Mouse (Mus musculus) spleen, adult 2 months (tissue): ENCODE measurements at regions not wholly inside any gene's neighbourhood (a gene's known extent, or its start where the extent isn't known, plus 50 kb on each side); places are given as distances from the start of the nearest gene placed in this dataset.

ENCODE experiments used
- DNase-seq, 2 experiments: peaks; one replicate each; pipeline versions ENCODE4 v3.0.0 to v3.0.0-alpha.2; 2012 to 2021; ENCODE audit warnings: low spot score in 2 of 2, low read depth in 1 of 2
- H3K27ac ChIP-seq: fragments of 200-500 bp; 2 replicates; pipeline ENCODE4 v1.5.1; 2012; ENCODE audit warnings: low read length, inconsistent platforms; ENCODE audit not compliant: insufficient read depth
- H3K27me3 ChIP-seq: fragments of 200-500 bp; 2 replicates; pipeline ENCODE4 v1.6.1; 2012; ENCODE audit warnings: mild to moderate bottlenecking, moderate library complexity, low read length, inconsistent platforms; ENCODE audit not compliant: control insufficient read depth, insufficient read depth
- H3K36me3 ChIP-seq: fragments of 200-500 bp; 2 replicates; pipeline ENCODE4 v1.6.1; 2012; ENCODE audit warnings: mild to moderate bottlenecking, low read length, inconsistent platforms; ENCODE audit not compliant: control insufficient read depth, insufficient read depth
- H3K4me1 ChIP-seq: fragments of 200-500 bp; 2 replicates; pipeline ENCODE4 v1.6.1; 2011; ENCODE audit warnings: inconsistent platforms; ENCODE audit not compliant: control insufficient read depth, insufficient read depth, insufficient read length
- H3K4me3 ChIP-seq: fragments of 200-500 bp; 2 replicates; pipeline ENCODE4 v1.5.1; 2011; ENCODE audit warnings: mild to moderate bottlenecking, inconsistent platforms; ENCODE audit not compliant: insufficient read depth, insufficient read length; ENCODE audit errors: extremely low read depth
- CTCF ChIP-seq: fragments of 200-500 bp; IDR thresholded peaks from 2 replicates; pipeline ENCODE4 v1.5.1; 2011; ENCODE audit warnings: mild to moderate bottlenecking, inconsistent platforms; ENCODE audit not compliant: insufficient read depth, insufficient read length, insufficient replicate concordance; ENCODE audit errors: extremely low read depth
- POLR2A ChIP-seq: fragments of 200-500 bp; IDR thresholded peaks from 2 replicates; pipeline ENCODE4 v1.6.1; 2011; ENCODE audit warnings: low read depth, low read length, inconsistent platforms
- WGBS: fragments of 180-500 bp; shearing (Covaris S2); methylation state at CpG from one replicate; pipeline ENCODE4 v1.1.7; 2018; 5-methylcytosine and 5-hydroxymethylcytosine counted together

DNA sequence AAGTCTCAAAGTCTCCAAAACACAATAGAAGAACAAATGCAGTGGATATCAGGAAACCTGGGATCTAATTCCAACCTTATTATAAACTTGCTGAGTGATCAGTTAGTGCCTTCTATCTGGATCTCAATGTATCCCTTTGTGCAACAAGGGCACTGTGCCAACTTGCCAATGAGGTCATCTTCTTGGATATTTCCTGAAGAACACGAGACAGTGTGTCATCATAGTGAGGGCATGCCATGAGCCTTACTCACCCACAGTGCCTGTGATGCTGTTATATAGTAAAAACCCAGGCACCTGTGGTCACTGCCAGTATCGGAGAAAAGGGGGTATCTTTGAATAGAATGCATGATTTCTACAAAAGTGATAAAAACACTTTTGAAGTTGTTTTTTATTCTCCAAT, 60.2 kb upstream of the Cd34 start:
- 78% methylated on average over 2 of the region's 2 CpGs for WGBS
- no peaks in the 10 kb centered on the region for H3K4me1 ChIP-seq
- no peaks in the 10 kb centered on the region for H3K27me3 ChIP-seq
- TF ChIP-seq CTCF (no peak), POLR2A (no peak)
- no peak overlapping the region for H3K4me3 ChIP-seq
- no peak for DNase-seq
- H3K36me3 ChIP-seq, result no peaks in the 10 kb centered on the region
- no peak overlapping the region for H3K27ac ChIP-seq

DNA sequence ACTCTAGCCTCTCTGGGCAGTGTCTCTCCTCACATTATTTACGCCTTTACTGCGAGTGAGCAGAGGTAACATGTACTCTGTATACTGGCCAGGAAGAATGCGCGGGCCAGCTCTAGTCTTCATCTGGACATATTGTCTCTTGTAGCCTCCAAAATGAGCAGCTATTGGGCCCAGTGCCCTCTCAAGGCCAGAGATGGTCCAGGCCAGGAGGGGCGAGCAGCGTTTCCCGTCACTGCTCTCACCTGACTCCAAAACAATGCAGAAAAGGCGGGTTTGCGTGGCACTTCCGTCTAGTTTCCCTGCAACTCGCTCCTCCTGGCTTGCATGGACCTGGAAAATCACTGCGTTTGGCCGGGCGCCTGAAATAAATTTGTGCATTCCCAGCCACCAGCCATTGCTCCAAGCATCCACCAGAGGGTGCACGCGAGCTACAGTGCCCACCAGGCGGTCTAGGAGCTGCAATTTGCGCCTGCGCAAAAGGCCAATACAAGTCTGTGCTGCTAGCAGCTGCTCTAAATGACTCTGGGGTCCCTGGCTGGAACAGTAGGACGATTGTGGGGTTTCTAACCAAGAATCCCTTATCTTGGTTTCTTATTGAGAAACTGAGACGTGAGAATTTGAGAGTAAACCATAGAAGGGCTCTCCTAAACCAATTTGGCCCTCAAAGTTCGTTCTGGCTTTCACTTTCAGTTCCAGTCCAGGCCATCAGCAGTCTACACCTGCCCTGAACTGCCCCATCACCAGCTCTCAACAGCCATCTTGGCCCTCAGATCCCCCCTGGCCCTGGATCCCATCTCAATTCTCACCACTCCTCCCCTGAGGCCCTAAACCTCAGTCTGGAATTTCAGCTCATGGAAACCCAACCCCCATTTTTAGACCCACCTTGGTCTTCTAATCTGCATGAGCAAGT, 59.0 kb upstream of the Cd34 start:
- H3K4me3 ChIP-seq, result peak overlapping the region; percentile 17
- H3K27ac ChIP-seq, result no peak overlapping the region; the same call in 1 of the 2 replicates
- DNase-seq, result peak; percentile 82 to 89
- H3K4me1 ChIP-seq, result no peaks in the 10 kb centered on the region
- WGBS, result 16% methylated on average over 22 of the region's 22 CpGs
- TF ChIP-seq CTCF (peak; percentile 99), POLR2A (no peak)
- no peaks in the 10 kb centered on the region for H3K27me3 ChIP-seq
- no peaks in the 10 kb centered on the region for H3K36me3 ChIP-seq

DNA sequence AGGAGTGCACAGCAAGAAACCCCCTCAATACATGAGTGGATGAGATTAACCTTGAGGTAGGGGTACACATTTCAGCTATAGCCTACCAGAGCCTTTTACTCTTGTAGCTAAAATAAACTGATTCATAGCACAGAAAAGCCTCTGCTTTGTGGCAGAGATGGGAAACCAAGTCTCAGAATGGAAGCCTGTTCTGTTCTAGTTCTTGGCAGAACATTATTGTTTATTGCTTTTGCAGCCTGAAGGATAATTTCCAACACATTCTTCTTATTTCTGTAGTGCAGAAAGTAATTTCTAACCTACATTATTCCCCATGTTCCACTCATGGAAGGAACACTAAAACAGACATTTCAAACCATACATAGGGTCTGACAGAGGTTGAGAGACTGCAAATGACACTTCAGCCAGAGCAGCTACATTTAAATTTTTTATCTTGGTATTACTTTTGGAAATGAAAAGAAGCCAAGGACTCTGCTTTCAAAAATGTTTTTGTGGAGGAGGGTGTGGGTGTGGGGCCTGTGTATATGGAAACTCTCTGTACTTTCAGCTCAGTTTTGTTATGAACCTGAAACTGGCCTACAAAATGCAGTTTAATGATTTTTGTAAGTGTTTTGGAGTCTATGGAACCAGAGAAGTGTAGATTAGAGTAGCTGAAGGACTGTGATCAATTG, 56.9 kb upstream of the Cd34 start:
- no peak for TF ChIP-seq CTCF
- TF ChIP-seq POLR2A, result no peak
- DNase-seq, result no peak
- H3K36me3 ChIP-seq, result no peaks in the 10 kb centered on the region
- no peak overlapping the region for H3K4me3 ChIP-seq
- H3K27me3 ChIP-seq, result no peaks in the 10 kb centered on the region
- H3K27ac ChIP-seq, result no peak overlapping the region
- no peaks in the 10 kb centered on the region for H3K4me1 ChIP-seq

DNA sequence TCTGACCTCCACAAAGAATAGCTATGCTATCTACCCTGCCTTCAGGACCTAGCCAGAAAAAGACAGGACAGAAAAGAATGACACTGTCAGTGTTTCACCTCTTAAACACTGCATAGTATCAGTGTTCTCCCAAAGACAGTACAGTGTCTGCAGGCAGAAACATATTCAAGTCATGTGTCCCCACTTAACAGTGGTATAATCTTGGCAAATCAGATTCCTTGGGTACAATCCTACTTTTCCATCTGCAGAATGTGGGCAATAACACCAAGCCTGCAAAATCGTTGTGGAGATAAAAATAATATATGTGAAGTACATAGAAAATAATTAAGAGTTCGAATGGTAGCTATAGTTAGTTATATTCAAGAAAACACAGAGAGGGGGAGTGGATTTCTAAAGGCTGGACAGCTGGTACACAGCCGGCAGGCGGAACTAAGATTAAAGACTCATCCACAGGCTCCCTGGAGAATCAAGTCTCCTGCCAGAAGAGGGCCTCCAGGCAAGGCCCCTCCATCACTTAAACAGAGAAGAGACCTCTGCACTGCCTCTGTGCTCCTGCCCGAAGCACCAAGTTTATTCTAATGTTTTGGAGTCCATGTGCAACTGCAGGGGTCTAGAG, 53.4 kb upstream of the Cd34 start:
- 80% methylated on average over 5 of the region's 5 CpGs for WGBS
- H3K4me3 ChIP-seq, result no peak overlapping the region
- no peaks in the 10 kb centered on the region for H3K27me3 ChIP-seq
- no peak for TF ChIP-seq CTCF
- TF ChIP-seq POLR2A, result no peak
- H3K27ac ChIP-seq, result no peak overlapping the region
- H3K36me3 ChIP-seq, result no peaks in the 10 kb centered on the region
- no peaks in the 10 kb centered on the region for H3K4me1 ChIP-seq
- no peak for DNase-seq

DNA sequence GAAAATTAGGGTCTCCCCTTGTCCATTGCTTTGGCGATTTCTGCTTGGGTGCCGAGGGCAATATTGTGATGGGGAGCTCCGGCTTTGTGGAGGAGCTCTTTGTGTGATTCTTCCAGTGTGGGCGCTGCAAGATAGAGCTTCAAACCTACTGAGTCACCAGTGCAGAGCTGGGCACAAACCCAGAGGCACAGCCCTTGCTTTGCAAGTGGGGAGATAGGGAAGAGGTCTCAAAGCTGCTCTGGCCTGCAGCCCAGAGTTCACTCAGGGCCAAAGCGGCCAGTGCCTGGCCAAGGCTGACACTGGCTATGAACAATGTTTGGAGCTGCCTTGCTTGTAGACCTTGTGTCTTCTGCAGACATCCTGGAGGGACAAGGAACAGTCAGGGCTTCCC, 52.9 kb upstream of the Cd34 start:
- DNase-seq, result no peak
- Histone ChIP-seq H3K36me3 (no peaks in the 10 kb centered on the region), H3K4me3 (no peak overlapping the region), H3K4me1 (no peaks in the 10 kb centered on the region), H3K27ac (no peak overlapping the region), H3K27me3 (no peaks in the 10 kb centered on the region)
- 79% methylated on average over 5 of the region's 5 CpGs for WGBS
- TF ChIP-seq CTCF (no peak), POLR2A (no peak)
